In genomic region chr11:59526472-59527080, GRCm38 (mm10) we compare ENCODE assay signal across 8 mouse cellular contexts. TPM values are rescaled to one million over a fixed set of nuclear protein-coding genes. Genes with fewer than 3 reads are reported as not detected.
A peak's percentile ranks its signal among the peaks of the same experiment; 100 is the strongest.
DNase-seq lines count a peak whose midpoint lies in the region; ATAC-seq and TF ChIP-seq lines count a peak whose summit lies in the region.

Zkscan17 (minus strand) TSS chr11:59526751.

- H3K36me3 ChIP-seq in kidney, adult 2 months (ENCODE audit: control insufficient read depth, insufficient read depth, low read length) = no peaks in the 10 kb centered on the region
- no peaks in the 10 kb centered on the region for H3K36me3 ChIP-seq in megakaryocyte, embryonic 14.5 days (replicated peaks; ENCODE audit: low read length)

- no peaks in the 10 kb centered on the region for H3K27me3 ChIP-seq in kidney, adult 2 months (replicated peaks; ENCODE audit: control insufficient read depth, insufficient read depth, low read length)
- H3K27me3 ChIP-seq in megakaryocyte, embryonic 14.5 days (replicated peaks) = peaks cover 57% of the 10 kb centered on the region

- WGBS in kidney, adult 2 months = 46% methylated on average over 8 of the region's 8 CpGs

- no peak for TF ChIP-seq POLR2A in kidney, adult 2 months (IDR thresholded peaks at IDR 0.05; ENCODE audit: low read depth, low read length)

- peak; percentile 81 for ATAC-seq in granulocyte monocyte progenitor cell, adult 5-6 weeks (replicated peaks; ENCODE audit: poor library complexity, severe bottlenecking)

- H3K4me1 ChIP-seq in kidney, adult 2 months (ENCODE audit: control insufficient read depth, insufficient read depth, low read length) = no peaks in the 10 kb centered on the region
- peaks cover 6% of the 10 kb centered on the region for H3K4me1 ChIP-seq in megakaryocyte, embryonic 14.5 days

- intact Hi-C loops in left cerebral cortex, postnatal 14 days (cut with DNase I) = loop anchor here (10.0 kb wide), 1 partner anchor 218 kb away; no protein-coding TSS in a partner anchor

- peaks cover 21% of the 10 kb centered on the region for H3K9me3 ChIP-seq in megakaryocyte, embryonic 14.5 days

- H3K4me3 ChIP-seq in kidney, adult 2 months (ENCODE audit: insufficient read depth, low read depth, low read length) = no peak within 1 kb of the TSS
- no peak within 1 kb of the TSS for H3K4me3 ChIP-seq in megakaryocyte, embryonic 14.5 days (replicated peaks)

- H3K27ac ChIP-seq in kidney, adult 2 months (ENCODE audit: insufficient read depth, low read depth, low read length) = no peak within 1 kb of the TSS

- TF ChIP-seq CTCF in kidney, adult 2 months (conservative IDR thresholded peaks at IDR 0.05; ENCODE audit: insufficient read depth, insufficient read length, low read depth, low read length) = peak; percentile 39

- DNase-seq in left cerebral cortex, postnatal 14 days (ENCODE audit: low spot score in 2 of 2) = peak in 1 of 2 experiments; percentile 63
- no peak for DNase-seq in left cerebral cortex, adult 9 months (ENCODE audit: low spot score in 2 of 2)
- DNase-seq in adrenal gland, postnatal 36 days = peak; percentile 40 to 51
- DNase-seq in kidney, adult 2 months = peak; percentile 36
- peak; percentile 65 for DNase-seq in testis, postnatal 10 days (ENCODE audit: low spot score)
- no peak for DNase-seq in urinary bladder, adult 18-20 months (ENCODE audit: low spot score in 2 of 2)

RNA-seq across cellular contexts. Expression of gene Zkscan17, which starts in this region (rescaled TPM):
- 10 to 100 TPM; 12.5 to 14.0 TPM for total RNA-seq in left cerebral cortex, postnatal 14 days (2021)
- 10 to 100 TPM; 17.5 to 24.9 TPM for total RNA-seq in adrenal gland, postnatal 36 days (2021)
- total RNA-seq in granulocyte monocyte progenitor cell, adult 5-6 weeks (2014; fragmentation: Nextera tagmentation) = 20.8 and 24.8 TPM in 2 replicates
- total RNA-seq in granulocyte monocyte progenitor cell, adult 5-6 weeks (2017) = 9.0 and 11.1 TPM in 2 replicates
- 11.0 and 12.7 TPM in 2 replicates for polyA plus RNA-seq in kidney, adult 2 months (2012; rRNA removed)
- 13.6 and 19.8 TPM in 2 replicates for polyA plus RNA-seq in megakaryocyte, embryonic 14.5 days (2012; ENCODE audit: insufficient read depth, low replicate concordance)

Comparison
In these comparisons a context has a peak if more than half of its experiments do, and no peak if none do; other contexts are left out.
1. DNase-seq: peak in adrenal gland, postnatal 36 days (2 of 2), kidney, adult 2 months (single experiment) and testis, postnatal 10 days (single experiment); none in left cerebral cortex, adult 9 months (0 of 2) and urinary bladder, adult 18-20 months (0 of 2).